Mouse (Mus musculus) left cerebral cortex, postnatal 14 days (tissue): Measurements from ENCODE around the gene Dnah17. TPM values are rescaled to one million over a fixed set of nuclear protein-coding genes. Genes with fewer than 3 reads are reported as not detected.

Source experiments
- DNase-seq, 2 experiments: peaks; one replicate each; pipeline ENCODE4 v3.0.0; 2021 to 2022; ENCODE audit warnings: low spot score in 2 of 2, mixed read lengths in 1 of 2
- intact Hi-C: fragments of 180-260 bp; cut with DNase I; formaldehyde crosslinking; loops from one replicate; pipeline ENCODE4 v1.15.1; 2025
- total RNA-seq, 2 experiments: library from RNA; stranded (reverse); gene quantifications; 2 replicates each; pipeline ENCODE4 v1.2.3; 2021

Dnah17 gene
- total RNA-seq, 2 experiments from 2014 or later: 0.08 to 0.33 TPM

GRCm38 (mm10) chr11:118003718-118004117 is 126.7 kb downstream of the Dnah17 start:
- intact Hi-C loops: no loop called here
- DNase-seq: no peak

- intact Hi-C loops: no loop called here
- DNase-seq: no peak
Measured at GRCm38 (mm10) chr11:118003176-118003575, 127.3 kb downstream of the Dnah17 start.

- intact Hi-C loops: no loop called here
- DNase-seq: no peak
Measured at GRCm38 (mm10) chr11:118000565-118001215, 129.7 kb downstream of the Dnah17 start.

- no peak for DNase-seq
- intact Hi-C loops: no loop called here
Measured at GRCm38 (mm10) chr11:118000083-118000482, 130.4 kb downstream of the Dnah17 start.

GRCm38 (mm10) chr11:117999260-117999934 is 131.0 kb downstream of the Dnah17 start:
- no peak for DNase-seq
- intact Hi-C loops: no loop called here

GRCm38 (mm10) chr11:117998356-117998755 is 132.1 kb downstream of the Dnah17 start:
- intact Hi-C loops: no loop called here
- DNase-seq: no peak

- intact Hi-C loops: no loop called here
- DNase-seq: no peak
Measured at GRCm38 (mm10) chr11:117997085-117997484, 133.3 kb downstream of the Dnah17 start.

GRCm38 (mm10) chr11:117996066-117996465 is 134.4 kb downstream of the Dnah17 start:
- intact Hi-C loops: no loop called here
- no peak for DNase-seq

GRCm38 (mm10) chr11:117995661-117996060 is 134.8 kb downstream of the Dnah17 start:
- intact Hi-C loops: no loop called here
- DNase-seq: no peak

GRCm38 (mm10) chr11:117995255-117995654 is 135.2 kb downstream of the Dnah17 start:
- intact Hi-C loops: no loop called here
- DNase-seq: no peak

GRCm38 (mm10) chr11:117994250-117995057 is 136.0 kb downstream of the Dnah17 start:
- intact Hi-C loops: no loop called here
- DNase-seq: peak; percentile 34 to 39

GRCm38 (mm10) chr11:117993190-117994175 is 137.0 kb downstream of the Dnah17 start:
- DNase-seq: no peak
- intact Hi-C loops: no loop called here

GRCm38 (mm10) chr11:117991502-117992470 is 138.6 kb downstream of the Dnah17 start:
- intact Hi-C loops: no loop called here
- peak; percentile 33 to 45 for DNase-seq

GRCm38 (mm10) chr11:117989926-117990325 is 140.5 kb downstream of the Dnah17 start:
- intact Hi-C loops: no loop called here
- DNase-seq: no peak

GRCm38 (mm10) chr11:117989241-117989640 is 141.2 kb downstream of the Dnah17 start:
- no peak for DNase-seq
- intact Hi-C loops: no loop called here

GRCm38 (mm10) chr11:117987968-117988367 is 142.5 kb downstream of the Dnah17 start:
- intact Hi-C loops: no loop called here
- DNase-seq: no peak

- DNase-seq: peak in 1 of 2 experiments; percentile 34
- intact Hi-C loops: no loop called here
Measured at GRCm38 (mm10) chr11:117987032-117987451, 143.4 kb downstream of the Dnah17 start.
